Mouse (Mus musculus): ENCODE measurements around the gene Kcns1. TPM values are rescaled to one million over a fixed set of nuclear protein-coding genes. Genes with fewer than 3 reads are reported as not detected.
A peak's percentile ranks its signal among the peaks of the same experiment; 100 is the strongest.

Gene Kcns1
- total and polyA plus RNA-seq, 2 experiments from 2014 or later: 0.04 TPM; not detected in 1

- Histone ChIP-seq H3K4me1 (ENCODE audit: control insufficient read depth, insufficient read depth) (peaks cover 15% of the 10 kb centered on the region), H3K36me3 (replicated peaks; ENCODE audit: control insufficient read depth, insufficient read depth, low read length) (no peaks in the 10 kb centered on the region), H3K27ac (ENCODE audit: low read depth) (no peak overlapping the region), H3K9ac (replicated peaks; ENCODE audit: low read depth, low read length) (no peak overlapping the region), H3K27me3 (ENCODE audit: control insufficient read depth, insufficient read depth, low read length) (no peaks in the 10 kb centered on the region), H3K4me3 (ENCODE audit: low read depth, low read length) (no peak overlapping the region), H3K9me3 (replicated peaks; ENCODE audit: control insufficient read depth, low read length) (no peaks in the 10 kb centered on the region), H3K4me2 (ENCODE audit: low read depth, low read length) (no peak overlapping the region)
- ATAC-seq (ENCODE audit: insufficient read depth, low read depth): no peak
- DNase-seq (ENCODE audit: low spot score): no peak
- TF ChIP-seq EP300 (IDR thresholded peaks at IDR 0.05; ENCODE audit: low read depth) (no peak), CTCF (IDR thresholded peaks at IDR 0.05; ENCODE audit: low read depth) (no peak)
- WGBS: 76% methylated on average over 10 of the region's 10 CpGs
Measured at GRCm38 (mm10) chr2:164144541-164144940, 26.4 kb downstream of the Kcns1 start.

DNA sequence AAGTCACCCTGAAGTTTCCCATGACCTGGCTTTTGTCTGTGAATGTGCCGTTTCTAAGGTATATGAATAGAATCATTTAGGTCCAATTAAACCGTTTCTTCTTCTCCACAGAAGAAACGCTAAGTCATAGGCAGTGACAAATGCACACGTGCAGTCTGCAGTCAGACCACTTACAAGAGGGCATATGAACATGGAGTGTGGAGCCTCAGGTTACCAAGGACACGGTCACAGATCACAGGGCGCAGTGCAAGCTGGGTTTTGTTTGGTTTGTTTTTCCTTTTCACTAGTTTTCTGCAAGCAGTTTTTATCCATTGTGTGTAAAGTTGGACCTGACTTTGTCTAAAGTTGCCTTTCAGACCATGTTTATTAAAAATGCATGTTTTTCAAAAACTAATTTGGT is 26.9 kb downstream of the Kcns1 start:
- H3K36me3 ChIP-seq (replicated peaks; ENCODE audit: control insufficient read depth, insufficient read depth, low read length): no peaks in the 10 kb centered on the region
- H3K27me3 ChIP-seq (ENCODE audit: control insufficient read depth, insufficient read depth, low read length): no peaks in the 10 kb centered on the region
- H3K4me2 ChIP-seq (ENCODE audit: low read depth, low read length): no peak overlapping the region
- H3K9me3 ChIP-seq (replicated peaks; ENCODE audit: control insufficient read depth, low read length): no peaks in the 10 kb centered on the region
- no peak for ATAC-seq (ENCODE audit: insufficient read depth, low read depth)
- peaks cover 15% of the 10 kb centered on the region for H3K4me1 ChIP-seq (ENCODE audit: control insufficient read depth, insufficient read depth)
- no peak overlapping the region for H3K27ac ChIP-seq (ENCODE audit: low read depth)
- no peak for TF ChIP-seq EP300 (IDR thresholded peaks at IDR 0.05; ENCODE audit: low read depth)
- no peak for TF ChIP-seq CTCF (IDR thresholded peaks at IDR 0.05; ENCODE audit: low read depth)
- H3K4me3 ChIP-seq (ENCODE audit: low read depth, low read length): no peak overlapping the region
- DNase-seq (ENCODE audit: low spot score): no peak
- 81% methylated on average over 6 of the region's 6 CpGs for WGBS
- H3K9ac ChIP-seq (replicated peaks; ENCODE audit: low read depth, low read length): no peak overlapping the region

GRCm38 (mm10) chr2:164142021-164142420 is 28.9 kb downstream of the Kcns1 start:
- peak overlapping the region; percentile 43 for H3K4me2 ChIP-seq (ENCODE audit: low read depth, low read length)
- peak overlapping the region; percentile 24; the same call in 1 of the 2 replicates for H3K9ac ChIP-seq (replicated peaks; ENCODE audit: low read depth, low read length)
- no peaks in the 10 kb centered on the region for H3K9me3 ChIP-seq (replicated peaks; ENCODE audit: control insufficient read depth, low read length)
- WGBS: 21% methylated on average over 10 of the region's 10 CpGs
- peak overlapping the region; percentile 57 for H3K27ac ChIP-seq (ENCODE audit: low read depth)
- no peak for TF ChIP-seq CTCF (IDR thresholded peaks at IDR 0.05; ENCODE audit: low read depth)
- TF ChIP-seq EP300 (IDR thresholded peaks at IDR 0.05; ENCODE audit: low read depth): no peak
- peaks cover 15% of the 10 kb centered on the region for H3K4me1 ChIP-seq (ENCODE audit: control insufficient read depth, insufficient read depth)
- H3K27me3 ChIP-seq (ENCODE audit: control insufficient read depth, insufficient read depth, low read length): no peaks in the 10 kb centered on the region
- ATAC-seq (ENCODE audit: insufficient read depth, low read depth): peak; percentile 27
- H3K36me3 ChIP-seq (replicated peaks; ENCODE audit: control insufficient read depth, insufficient read depth, low read length): no peaks in the 10 kb centered on the region
- DNase-seq (ENCODE audit: low spot score): peak; percentile 19
- H3K4me3 ChIP-seq (ENCODE audit: low read depth, low read length): peak overlapping the region; percentile 11; the same call in 1 of the 2 replicates

- no peak overlapping the region for H3K9ac ChIP-seq (replicated peaks; ENCODE audit: low read depth, low read length)
Measured at GRCm38 (mm10) chr2:164137754-164138153, 33.2 kb downstream of the Kcns1 start.

DNA sequence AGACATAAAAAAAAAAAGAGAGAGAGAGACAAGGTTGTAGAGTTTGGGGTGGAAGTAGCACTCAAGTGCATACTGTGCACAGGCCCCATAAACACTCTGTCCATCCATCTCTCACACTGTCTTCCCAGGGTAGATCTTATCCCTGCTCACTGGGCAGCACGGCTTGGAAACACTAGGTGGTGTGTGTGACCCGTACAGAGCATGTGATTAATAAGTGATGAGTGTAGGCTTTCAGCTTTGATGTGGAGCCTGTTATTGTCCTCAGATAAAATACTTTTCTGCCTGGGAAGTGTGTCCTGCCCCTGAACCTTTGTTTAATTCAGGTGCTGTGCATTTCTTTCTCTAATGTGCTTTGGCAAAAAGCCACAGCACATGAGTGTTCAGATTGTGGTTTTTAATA is 34.5 kb downstream of the Kcns1 start:
- peak; percentile 38 for TF ChIP-seq CTCF (IDR thresholded peaks at IDR 0.05; ENCODE audit: low read depth)
- no peak for TF ChIP-seq EP300 (IDR thresholded peaks at IDR 0.05; ENCODE audit: low read depth)
- H3K9me3 ChIP-seq (replicated peaks; ENCODE audit: control insufficient read depth, low read length): no peaks in the 10 kb centered on the region
- H3K9ac ChIP-seq (replicated peaks; ENCODE audit: low read depth, low read length): no peak overlapping the region
- H3K36me3 ChIP-seq (replicated peaks; ENCODE audit: control insufficient read depth, insufficient read depth, low read length): no peaks in the 10 kb centered on the region; the same call in none of the 2 replicates
- no peak overlapping the region for H3K4me2 ChIP-seq (ENCODE audit: low read depth, low read length)
- ATAC-seq (ENCODE audit: insufficient read depth, low read depth) (peak; percentile 47; the same call in 1 of the 2 replicates), DNase-seq (ENCODE audit: low spot score) (peak; percentile 16)
- H3K27me3 ChIP-seq (ENCODE audit: control insufficient read depth, insufficient read depth, low read length): no peaks in the 10 kb centered on the region
- H3K27ac ChIP-seq (ENCODE audit: low read depth): 0 out of 2 replicates have a peak overlapping the region, but pooled peaks have one; percentile 7
- no peak overlapping the region for H3K4me3 ChIP-seq (ENCODE audit: low read depth, low read length)
- peaks cover 3% of the 10 kb centered on the region; the same call in 1 of the 2 replicates for H3K4me1 ChIP-seq (ENCODE audit: control insufficient read depth, insufficient read depth)
- WGBS: 22% methylated on average over 2 of the region's 2 CpGs

More at GRCm38 (mm10) chr2:164137754-164138153, 33.2 kb downstream of the Kcns1 start:
- ATAC-seq (ENCODE audit: insufficient read depth, low read depth) (no peak), DNase-seq (ENCODE audit: low spot score) (no peak)
- Histone ChIP-seq H3K9me3 (replicated peaks; ENCODE audit: control insufficient read depth, low read length) (no peaks in the 10 kb centered on the region), H3K4me1 (ENCODE audit: control insufficient read depth, insufficient read depth) (peaks cover 13% of the 10 kb centered on the region), H3K27me3 (ENCODE audit: control insufficient read depth, insufficient read depth, low read length) (no peaks in the 10 kb centered on the region), H3K27ac (ENCODE audit: low read depth) (no peak overlapping the region), H3K4me3 (ENCODE audit: low read depth, low read length) (no peak overlapping the region), H3K36me3 (replicated peaks; ENCODE audit: control insufficient read depth, insufficient read depth, low read length) (no peaks in the 10 kb centered on the region; the same call in 1 of the 2 replicates), H3K4me2 (ENCODE audit: low read depth, low read length) (no peak overlapping the region)
- 43% methylated on average over 6 of the region's 6 CpGs for WGBS
- TF ChIP-seq EP300 (IDR thresholded peaks at IDR 0.05; ENCODE audit: low read depth): no peak
- TF ChIP-seq CTCF (IDR thresholded peaks at IDR 0.05; ENCODE audit: low read depth): no peak

DNA sequence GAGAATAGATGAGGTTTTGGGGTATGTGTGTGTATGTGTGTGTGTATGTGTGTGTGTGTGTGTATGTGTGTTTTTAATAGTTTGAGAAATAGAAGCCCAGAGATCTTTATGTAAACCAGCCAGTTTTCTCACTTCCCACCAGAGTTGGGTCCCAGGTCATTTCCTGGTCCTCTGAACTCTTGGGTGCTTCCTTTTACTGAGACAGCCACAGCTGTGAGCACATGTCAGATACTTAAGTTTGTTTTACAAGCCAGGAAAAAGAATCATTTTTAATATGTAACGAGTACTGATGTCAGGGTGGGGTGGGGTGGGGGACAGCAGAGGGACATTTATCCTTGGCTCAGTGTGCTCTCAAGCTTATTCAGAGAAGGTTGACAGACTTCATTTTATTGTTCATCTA is 35.5 kb downstream of the Kcns1 start:
- no peaks in the 10 kb centered on the region for H3K9me3 ChIP-seq (replicated peaks; ENCODE audit: control insufficient read depth, low read length)
- H3K27me3 ChIP-seq (ENCODE audit: control insufficient read depth, insufficient read depth, low read length): no peaks in the 10 kb centered on the region
- H3K4me1 ChIP-seq (ENCODE audit: control insufficient read depth, insufficient read depth): no peaks in the 10 kb centered on the region
- DNase-seq (ENCODE audit: low spot score) (no peak), ATAC-seq (ENCODE audit: insufficient read depth, low read depth) (no peak)
- H3K27ac ChIP-seq (ENCODE audit: low read depth): 0 out of 2 replicates have a peak overlapping the region, but pooled peaks have one; percentile 7
- no peak overlapping the region for H3K4me2 ChIP-seq (ENCODE audit: low read depth, low read length)
- H3K9ac ChIP-seq (replicated peaks; ENCODE audit: low read depth, low read length): no peak overlapping the region
- TF ChIP-seq EP300 (IDR thresholded peaks at IDR 0.05; ENCODE audit: low read depth) (no peak), CTCF (IDR thresholded peaks at IDR 0.05; ENCODE audit: low read depth) (no peak)
- H3K36me3 ChIP-seq (replicated peaks; ENCODE audit: control insufficient read depth, insufficient read depth, low read length): no peaks in the 10 kb centered on the region; the same call in none of the 2 replicates
- 55% methylated on average over 1 of the region's 1 CpGs for WGBS
- no peak overlapping the region for H3K4me3 ChIP-seq (ENCODE audit: low read depth, low read length)

Data from heart, postnatal 0 days (tissue).